Mouse (Mus musculus) liver, adult 2 months (tissue): ENCODE measurements around the gene Mfsd4b2.

Experiments
- CTCF ChIP-seq: fragments of 200-500 bp; IDR thresholded peaks from 2 replicates; pipeline ENCODE4 v1.5.1; 2011; ENCODE audit warnings: low read depth, low read length, control low read depth
- POLR2A ChIP-seq: fragments of 200-500 bp; IDR thresholded peaks from 2 replicates; pipeline ENCODE4 v1.6.1; 2011; ENCODE audit warnings: low read length, control low read depth; ENCODE audit not compliant: insufficient read depth; ENCODE audit errors: extremely low read depth

DNA sequence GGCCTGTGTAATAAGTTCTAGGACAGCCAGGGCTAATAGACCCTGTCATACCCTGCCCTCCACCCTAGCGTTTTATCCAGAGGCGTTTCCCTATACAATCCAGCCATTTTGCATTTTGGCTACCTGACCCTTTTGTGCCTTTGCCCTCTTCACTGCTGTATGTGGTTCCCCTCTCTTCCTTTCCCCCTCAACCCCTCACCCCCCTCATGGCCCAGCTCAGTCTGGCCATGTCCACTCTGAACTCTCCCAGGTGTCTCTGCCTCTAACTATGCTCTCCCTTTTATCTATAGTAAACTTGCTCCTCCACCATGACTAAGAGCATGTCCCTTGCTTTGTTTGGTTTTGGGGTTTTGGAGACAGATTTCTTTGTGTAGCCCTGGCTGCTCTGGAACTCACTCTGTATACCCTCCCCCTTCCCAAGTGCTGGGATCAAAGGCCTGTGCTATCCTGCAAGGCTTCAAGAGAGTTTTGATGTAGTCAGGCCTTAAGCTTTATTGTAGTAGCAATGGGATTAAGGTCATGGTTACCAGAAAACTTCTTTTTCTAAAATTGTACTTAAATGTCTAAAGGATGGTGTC is 22.7 kb upstream of the Mfsd4b2 start:
- TF ChIP-seq POLR2A = no peak
- TF ChIP-seq CTCF = no peak
